Mouse (Mus musculus): ENCODE measurements around the gene Gm21970.

GRCm38 (mm10) chr16:91347491-91348263 lies 43.8 kb upstream of the Gm21970 start:
- TF ChIP-seq CTCF (IDR thresholded peaks at IDR 0.05; ENCODE audit: extremely low read depth, insufficient read length, insufficient replicate concordance, low read depth, low read length) (no peak), POLR2A (IDR thresholded peaks at IDR 0.05; ENCODE audit: low read depth, low read length) (no peak)
